Mouse (Mus musculus) small intestine, adult 2 months (tissue): ENCODE measurements at regions not wholly inside any gene's neighbourhood (a gene's known extent, or its start where the extent isn't known, plus 50 kb on each side); places are given as distances from the start of the nearest gene placed in this dataset.

Experiments
- CTCF ChIP-seq: fragments of 200-500 bp; IDR thresholded peaks from 2 replicates; pipeline ENCODE4 v1.5.1; 2012; ENCODE audit warnings: low read depth, mild to moderate bottlenecking, control low read depth, inconsistent platforms, low read length, moderate library complexity, mixed read lengths; ENCODE audit not compliant: insufficient replicate concordance, insufficient read length; ENCODE audit errors: extremely low read depth
- POLR2A ChIP-seq: fragments of 200-500 bp; IDR thresholded peaks from 2 replicates; pipeline ENCODE4 v1.6.1; 2012; ENCODE audit warnings: low read depth, mild to moderate bottlenecking, control low read depth, inconsistent platforms, low read length, moderate library complexity

GRCm38 (mm10) chr10:45892464-45892863, 314.8 kb downstream of the Hace1 start:
- no peak for TF ChIP-seq CTCF
- no peak for TF ChIP-seq POLR2A
